Mouse (Mus musculus) ES-E14 (cell line): ENCODE data around the gene Zfp108.

Source experiments
- MAFK ChIP-seq: IDR thresholded peaks from 2 replicates; pipeline ENCODE4 v1.6.1; 2014; ENCODE audit warnings: mild to moderate bottlenecking, low read depth, low read length, inconsistent platforms; ENCODE audit not compliant: insufficient read depth
- ZC3H11A ChIP-seq: IDR thresholded peaks from 2 replicates; pipeline ENCODE4 v1.6.1; 2012; ENCODE audit warnings: low read depth, mild to moderate bottlenecking, inconsistent platforms, low read length, borderline replicate concordance
- ZNF384 ChIP-seq: IDR thresholded peaks from 2 replicates; pipeline ENCODE4 v1.6.1; 2012; ENCODE audit warnings: low read depth, low read length, inconsistent platforms

DNA sequence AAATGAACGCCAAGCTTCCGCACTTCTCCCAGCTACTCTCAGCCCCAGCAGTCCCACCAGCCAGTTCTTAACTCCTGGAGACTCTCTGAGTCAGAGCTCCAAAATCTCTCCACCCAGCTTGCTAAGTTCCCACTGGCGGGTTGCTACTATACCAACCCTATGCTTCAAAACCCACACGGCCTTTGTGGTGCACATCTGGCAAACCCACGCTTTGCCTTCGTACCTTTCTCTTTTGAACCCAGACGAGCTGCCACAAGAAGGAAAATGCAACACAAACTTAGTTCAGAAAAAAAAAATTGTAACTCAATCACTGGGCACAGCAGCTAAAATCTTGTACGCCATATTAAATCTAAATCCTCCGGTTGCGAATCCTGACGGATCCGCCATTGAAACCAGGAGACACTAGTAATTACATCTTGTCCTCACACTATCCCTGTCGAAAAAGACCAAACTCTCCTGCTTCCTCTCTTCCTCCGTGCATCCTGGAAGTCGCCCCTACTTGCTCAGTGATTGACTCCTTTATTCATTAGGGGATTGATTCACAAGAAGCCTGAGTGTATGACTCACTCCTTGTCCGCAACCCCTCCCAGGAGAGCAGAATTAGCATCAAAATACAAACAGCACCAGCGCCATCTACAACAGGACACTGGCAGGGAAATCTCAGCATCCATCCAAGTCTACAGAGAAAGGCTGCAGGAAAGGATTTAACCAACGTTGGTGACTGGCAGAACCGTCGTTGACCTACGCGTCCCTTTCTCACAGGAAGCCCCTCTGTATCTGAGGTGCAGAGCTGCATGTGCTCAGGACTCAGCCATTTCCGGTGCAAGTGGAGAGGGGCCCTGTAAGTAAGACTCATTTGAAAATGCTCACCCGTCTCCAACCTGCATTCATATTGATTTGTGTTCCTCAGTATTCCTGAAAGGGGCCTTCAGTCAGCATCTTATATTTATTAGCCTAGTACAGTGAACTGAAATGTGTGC is 13.9 kb downstream of the Zfp108 start:
- TF ChIP-seq ZC3H11A = no peak
- TF ChIP-seq MAFK = no peak
- no peak for TF ChIP-seq ZNF384
